Mouse (Mus musculus): ENCODE results near the gene Rgl2. TPM values are rescaled to one million over a fixed set of nuclear protein-coding genes. Genes with fewer than 3 reads are reported as not detected.

The Rgl2 gene
- polyA plus RNA-seq, 1 experiment from 2014 or later, result 52.7 TPM

GRCm38 (mm10) chr17:33940206-33940805 is 11.0 kb downstream of the Rgl2 start, which contains the start of the genes Pfdn6 and Wdr46:
Gene Pfdn6, minus strand, starts transcription at chr17:33940343.
Gene Wdr46, plus strand, starts transcription at chr17:33940660.
- under 1% methylated on average over 36 of the region's 36 CpGs for WGBS
- H3K27me3 ChIP-seq (replicated peaks; ENCODE audit: control insufficient read depth, insufficient read depth, low read length), result no peaks in the 10 kb centered on the region
- ATAC-seq, result peak; percentile 92
- H3K36me3 ChIP-seq (ENCODE audit: control insufficient read depth, insufficient read depth, low read length), result peaks cover 15% of the 10 kb centered on the region
- peak within 1 kb of the TSS; percentile 97 for H3K4me2 ChIP-seq (ENCODE audit: low read length)
- peak within 1 kb of the TSS; percentile 85 for H3K9ac ChIP-seq (ENCODE audit: low read depth, low read length)
- H3K4me1 ChIP-seq (ENCODE audit: control insufficient read depth, insufficient read depth, low read depth, low read length), result peaks cover 22% of the 10 kb centered on the region
- H3K9me3 ChIP-seq (ENCODE audit: control insufficient read depth, low read length), result no peaks in the 10 kb centered on the region
- peak within 1 kb of the TSS; percentile 66; the same call in 1 of the 2 replicates for H3K27ac ChIP-seq (ENCODE audit: low read depth, low read length)
- peak within 1 kb of the TSS; percentile 86 for H3K4me3 ChIP-seq (ENCODE audit: low read length)

GRCm38 (mm10) chr17:33940981-33941380 is 11.6 kb downstream of the Rgl2 start:
- peaks cover 22% of the 10 kb centered on the region for H3K4me1 ChIP-seq (ENCODE audit: control insufficient read depth, insufficient read depth, low read depth, low read length)
- no peak; the same call in 1 of the 2 replicates for ATAC-seq
- H3K36me3 ChIP-seq (ENCODE audit: control insufficient read depth, insufficient read depth, low read length), result peaks cover 13% of the 10 kb centered on the region
- H3K27ac ChIP-seq (ENCODE audit: low read depth, low read length), result no peak overlapping the region
- peak overlapping the region; percentile 97 for H3K4me2 ChIP-seq (ENCODE audit: low read length)
- peak overlapping the region; percentile 86 for H3K4me3 ChIP-seq (ENCODE audit: low read length)
- no peaks in the 10 kb centered on the region for H3K9me3 ChIP-seq (ENCODE audit: control insufficient read depth, low read length)
- no peaks in the 10 kb centered on the region for H3K27me3 ChIP-seq (replicated peaks; ENCODE audit: control insufficient read depth, insufficient read depth, low read length)
- WGBS, result 3% methylated on average over 25 of the region's 26 CpGs
- peak overlapping the region; percentile 85 for H3K9ac ChIP-seq (ENCODE audit: low read depth, low read length)

DNA sequence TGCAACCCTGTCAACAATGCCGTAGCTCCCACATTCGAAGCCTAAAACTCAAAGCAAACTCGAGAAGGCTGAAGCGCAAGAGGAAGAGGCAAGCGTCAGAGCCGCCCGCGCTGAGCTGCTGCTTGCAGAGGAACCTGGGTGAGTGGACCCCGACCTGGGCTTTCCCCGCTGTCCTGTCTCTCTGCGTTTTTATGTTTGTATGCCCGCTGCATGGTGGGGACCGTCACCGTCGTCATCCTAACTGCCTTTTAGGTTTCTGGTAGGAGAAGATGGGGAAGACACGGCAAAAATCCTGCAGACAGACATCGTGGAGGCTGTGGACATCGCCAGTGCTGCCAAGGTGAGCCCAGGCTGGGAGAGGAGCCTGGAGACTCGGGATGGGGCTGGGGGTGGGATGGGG is 12.0 kb downstream of the Rgl2 start:
- H3K4me3 ChIP-seq (ENCODE audit: low read length), result peak overlapping the region; percentile 86
- H3K9me3 ChIP-seq (ENCODE audit: control insufficient read depth, low read length), result no peaks in the 10 kb centered on the region
- peak overlapping the region; percentile 97 for H3K4me2 ChIP-seq (ENCODE audit: low read length)
- no peaks in the 10 kb centered on the region for H3K27me3 ChIP-seq (replicated peaks; ENCODE audit: control insufficient read depth, insufficient read depth, low read length)
- H3K9ac ChIP-seq (ENCODE audit: low read depth, low read length), result peak overlapping the region; percentile 85
- H3K36me3 ChIP-seq (ENCODE audit: control insufficient read depth, insufficient read depth, low read length), result peaks cover 14% of the 10 kb centered on the region
- H3K4me1 ChIP-seq (ENCODE audit: control insufficient read depth, insufficient read depth, low read depth, low read length), result peaks cover 22% of the 10 kb centered on the region
- WGBS, result 61% methylated on average over 19 of the region's 19 CpGs
- H3K27ac ChIP-seq (ENCODE audit: low read depth, low read length), result no peak overlapping the region
- ATAC-seq, result no peak

GRCm38 (mm10) chr17:33943454-33943853 is 14.1 kb downstream of the Rgl2 start:
- Histone ChIP-seq H3K4me1 (ENCODE audit: control insufficient read depth, insufficient read depth, low read depth, low read length) (peaks cover 22% of the 10 kb centered on the region), H3K4me2 (ENCODE audit: low read length) (no peak overlapping the region), H3K9ac (ENCODE audit: low read depth, low read length) (no peak overlapping the region), H3K9me3 (ENCODE audit: control insufficient read depth, low read length) (no peaks in the 10 kb centered on the region), H3K27ac (ENCODE audit: low read depth, low read length) (no peak overlapping the region), H3K27me3 (replicated peaks; ENCODE audit: control insufficient read depth, insufficient read depth, low read length) (no peaks in the 10 kb centered on the region), H3K4me3 (ENCODE audit: low read length) (no peak overlapping the region), H3K36me3 (ENCODE audit: control insufficient read depth, insufficient read depth, low read length) (peaks cover 15% of the 10 kb centered on the region)
- no peak for ATAC-seq
- 90% methylated on average over 15 of the region's 15 CpGs for WGBS

DNA sequence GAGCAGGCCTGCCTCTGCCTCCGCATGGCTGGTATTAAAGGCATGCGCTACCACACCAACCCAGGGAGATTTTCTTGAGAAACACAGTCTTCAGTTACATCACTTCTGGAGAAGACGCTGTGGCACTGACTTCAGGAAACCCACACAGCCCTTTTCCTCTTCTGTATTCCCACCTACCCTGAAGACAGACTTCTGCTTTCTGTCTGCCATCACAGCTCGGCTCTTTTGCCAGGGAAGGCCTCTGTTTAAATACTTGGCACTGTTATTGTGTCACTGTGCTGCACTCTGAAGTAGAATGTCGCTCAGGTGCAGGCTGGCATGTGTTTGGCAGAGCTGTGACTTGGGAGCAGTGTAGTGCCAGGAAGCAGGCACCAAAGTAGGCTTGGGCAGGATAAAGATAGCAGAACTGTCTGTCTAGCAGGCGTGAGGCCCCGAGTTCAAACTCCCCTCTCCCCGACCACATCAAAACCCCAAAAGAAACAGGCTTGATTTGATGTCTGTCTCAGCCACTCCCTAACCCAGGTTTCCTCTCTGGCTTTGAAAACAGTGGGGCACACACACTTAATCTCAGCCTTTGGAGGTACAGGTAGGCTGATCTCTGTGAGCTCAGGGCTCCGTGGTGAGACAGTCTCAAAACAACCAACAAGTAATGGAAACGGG is 18.2 kb downstream of the Rgl2 start:
- no peak overlapping the region for H3K4me3 ChIP-seq (ENCODE audit: low read length)
- H3K4me2 ChIP-seq (ENCODE audit: low read length), result no peak overlapping the region
- peaks cover 29% of the 10 kb centered on the region for H3K4me1 ChIP-seq (ENCODE audit: control insufficient read depth, insufficient read depth, low read depth, low read length)
- WGBS, result 93% methylated on average over 10 of the region's 10 CpGs
- H3K36me3 ChIP-seq (ENCODE audit: control insufficient read depth, insufficient read depth, low read length), result peaks cover 15% of the 10 kb centered on the region
- no peaks in the 10 kb centered on the region for H3K27me3 ChIP-seq (replicated peaks; ENCODE audit: control insufficient read depth, insufficient read depth, low read length)
- H3K9me3 ChIP-seq (ENCODE audit: control insufficient read depth, low read length), result no peaks in the 10 kb centered on the region
- H3K9ac ChIP-seq (ENCODE audit: low read depth, low read length), result no peak overlapping the region
- H3K27ac ChIP-seq (ENCODE audit: low read depth, low read length), result no peak overlapping the region
- no peak for ATAC-seq

GRCm38 (mm10) chr17:33948090-33948904 is 19.0 kb downstream of the Rgl2 start:
- Histone ChIP-seq H3K9me3 (ENCODE audit: control insufficient read depth, low read length) (no peaks in the 10 kb centered on the region), H3K36me3 (ENCODE audit: control insufficient read depth, insufficient read depth, low read length) (peaks cover 19% of the 10 kb centered on the region), H3K4me3 (ENCODE audit: low read length) (no peak overlapping the region), H3K9ac (ENCODE audit: low read depth, low read length) (no peak overlapping the region), H3K4me2 (ENCODE audit: low read length) (no peak overlapping the region), H3K27me3 (replicated peaks; ENCODE audit: control insufficient read depth, insufficient read depth, low read length) (no peaks in the 10 kb centered on the region), H3K27ac (ENCODE audit: low read depth, low read length) (no peak overlapping the region), H3K4me1 (ENCODE audit: control insufficient read depth, insufficient read depth, low read depth, low read length) (peaks cover 35% of the 10 kb centered on the region)
- WGBS, result 90% methylated on average over 22 of the region's 22 CpGs
- ATAC-seq, result no peak

GRCm38 (mm10) chr17:33948905-33949537 is 19.7 kb downstream of the Rgl2 start:
- no peak overlapping the region for H3K27ac ChIP-seq (ENCODE audit: low read depth, low read length)
- H3K4me3 ChIP-seq (ENCODE audit: low read length), result no peak overlapping the region
- H3K4me1 ChIP-seq (ENCODE audit: control insufficient read depth, insufficient read depth, low read depth, low read length), result peaks cover 43% of the 10 kb centered on the region
- H3K9ac ChIP-seq (ENCODE audit: low read depth, low read length), result no peak overlapping the region
- H3K27me3 ChIP-seq (replicated peaks; ENCODE audit: control insufficient read depth, insufficient read depth, low read length), result no peaks in the 10 kb centered on the region
- peaks cover 18% of the 10 kb centered on the region for H3K36me3 ChIP-seq (ENCODE audit: control insufficient read depth, insufficient read depth, low read length)
- no peaks in the 10 kb centered on the region for H3K9me3 ChIP-seq (ENCODE audit: control insufficient read depth, low read length)
- WGBS, result 92% methylated on average over 19 of the region's 19 CpGs
- H3K4me2 ChIP-seq (ENCODE audit: low read length), result no peak overlapping the region
- no peak for ATAC-seq

- no peaks in the 10 kb centered on the region for H3K27me3 ChIP-seq (replicated peaks; ENCODE audit: control insufficient read depth, insufficient read depth, low read length)
- WGBS, result 66% methylated on average over 10 of the region's 10 CpGs
- peaks cover 50% of the 10 kb centered on the region for H3K4me1 ChIP-seq (ENCODE audit: control insufficient read depth, insufficient read depth, low read depth, low read length)
- H3K36me3 ChIP-seq (ENCODE audit: control insufficient read depth, insufficient read depth, low read length), result peaks cover 18% of the 10 kb centered on the region
- peak overlapping the region; percentile 93 for H3K4me2 ChIP-seq (ENCODE audit: low read length)
- H3K4me3 ChIP-seq (ENCODE audit: low read length), result peak overlapping the region; percentile 58
- ATAC-seq, result no peak
- no peaks in the 10 kb centered on the region for H3K9me3 ChIP-seq (ENCODE audit: control insufficient read depth, low read length)
- H3K9ac ChIP-seq (ENCODE audit: low read depth, low read length), result peak overlapping the region; percentile 73
- H3K27ac ChIP-seq (ENCODE audit: low read depth, low read length), result no peak overlapping the region
These were observed 20.8 kb downstream of the Rgl2 start for GRCm38 (mm10) chr17:33950131-33950625.
